Mouse (Mus musculus) kidney, adult 2 months (tissue): Measurements from ENCODE around the gene Cpa1. TPM values are rescaled to one million over a fixed set of nuclear protein-coding genes. Genes with fewer than 3 reads are reported as not detected.

Experiments
- DNase-seq: peaks from one replicate; pipeline ENCODE4 v3.0.0; 2021
- H3K27ac ChIP-seq: fragments of 200-500 bp; 2 replicates; pipeline ENCODE4 v1.5.1; 2012; ENCODE audit warnings: low read depth, low read length, control low read depth, inconsistent platforms; ENCODE audit not compliant: insufficient read depth
- H3K27me3 ChIP-seq: fragments of 200-500 bp; replicated peaks from 2 replicates; pipeline ENCODE4 v1.6.1; 2012; ENCODE audit warnings: mild to moderate bottlenecking, moderate library complexity, low read length, inconsistent platforms; ENCODE audit not compliant: control insufficient read depth, insufficient read depth
- H3K36me3 ChIP-seq: fragments of 200-500 bp; 2 replicates; pipeline ENCODE4 v1.6.1; 2012; ENCODE audit warnings: mild to moderate bottlenecking, moderate library complexity, low read length, inconsistent platforms; ENCODE audit not compliant: control insufficient read depth, insufficient read depth
- H3K4me1 ChIP-seq: fragments of 200-500 bp; 2 replicates; pipeline ENCODE4 v1.6.1; 2011; ENCODE audit warnings: low read length; ENCODE audit not compliant: control insufficient read depth, insufficient read depth
- H3K4me3 ChIP-seq: fragments of 200-500 bp; 2 replicates; pipeline ENCODE4 v1.5.1; 2011; ENCODE audit warnings: mild to moderate bottlenecking, low read depth, low read length, control low read depth; ENCODE audit not compliant: insufficient read depth
- CTCF ChIP-seq: fragments of 200-500 bp; conservative IDR thresholded peaks from 2 replicates; pipeline ENCODE4 v1.5.1; 2011; ENCODE audit warnings: low read depth, mild to moderate bottlenecking, control low read depth, low read length, moderate library complexity, mixed read lengths; ENCODE audit not compliant: insufficient read depth, insufficient read length
- POLR2A ChIP-seq: fragments of 200-500 bp; IDR thresholded peaks from one replicate; pipeline ENCODE4 v1.6.1; 2011; ENCODE audit warnings: low read depth, low read length, control low read depth
- WGBS: fragments of 180-500 bp; shearing (Covaris S2); methylation state at CpG from one replicate; pipeline ENCODE4 v1.1.7; 2018; 5-methylcytosine and 5-hydroxymethylcytosine counted together
- polyA plus RNA-seq: library from polyadenylated mRNA; depleted of rRNA; stranded (reverse); fragments of >200 nt; gene quantifications from 2 replicates; pipeline ENCODE4 v1.2.3, GENCODE M21; 2012

Gene Cpa1
- polyA plus RNA-seq, 1 experiment = 0.11 TPM

DNA sequence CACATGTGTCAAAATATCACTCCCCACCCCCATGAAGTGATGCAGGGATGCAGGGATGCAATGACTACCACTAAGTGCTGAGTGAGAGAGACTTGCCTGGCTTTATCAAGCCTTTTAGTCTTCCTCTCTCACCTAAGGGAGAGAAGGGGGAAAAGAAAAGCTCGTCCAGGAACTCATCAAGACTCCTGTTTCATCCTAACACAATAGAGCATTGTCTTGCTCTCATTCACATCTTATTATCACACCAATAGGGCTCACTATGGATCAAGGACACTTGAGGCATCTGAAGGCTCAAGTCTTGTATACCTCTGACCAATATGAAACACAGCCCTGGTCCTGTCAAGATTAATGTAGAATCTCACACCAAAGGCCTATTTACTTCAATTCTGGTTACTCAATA, 38.0 kb upstream of the Cpa1 start:
- no peak for TF ChIP-seq CTCF
- no peak for TF ChIP-seq POLR2A
- no peaks in the 10 kb centered on the region for H3K36me3 ChIP-seq
- H3K4me1 ChIP-seq = no peaks in the 10 kb centered on the region
- 96% methylated on average over 1 of the region's 1 CpGs for WGBS
- H3K27ac ChIP-seq = no peak overlapping the region
- no peak for DNase-seq
- no peak overlapping the region for H3K4me3 ChIP-seq
- H3K27me3 ChIP-seq = no peaks in the 10 kb centered on the region

DNA sequence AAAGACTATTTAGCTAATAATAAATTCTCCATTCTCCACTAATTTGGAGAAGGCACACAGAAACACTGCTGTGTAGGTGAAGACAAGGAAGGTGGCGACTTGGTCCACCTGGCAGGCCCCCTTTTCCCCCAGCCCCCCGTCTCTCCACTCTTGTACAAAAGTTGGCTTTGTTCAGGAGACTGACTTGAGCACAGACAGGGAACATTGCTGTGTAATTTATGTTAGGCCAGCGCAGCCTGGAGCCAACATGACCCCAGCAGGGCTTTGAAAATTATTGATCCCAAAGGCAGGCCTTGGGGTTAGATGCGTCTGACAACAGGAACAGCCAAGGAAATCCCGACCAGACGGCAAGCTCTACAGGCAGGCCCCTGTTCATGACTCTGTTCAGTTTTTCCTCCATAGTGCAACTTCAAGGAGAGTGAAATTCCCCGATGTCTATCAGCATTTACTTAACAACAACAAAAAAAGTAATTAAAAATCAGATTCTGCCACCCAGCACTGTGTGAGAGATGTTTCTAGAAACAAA, 34.6 kb upstream of the Cpa1 start:
- no peak overlapping the region for H3K4me3 ChIP-seq
- WGBS = 72% methylated on average over 7 of the region's 7 CpGs
- TF ChIP-seq POLR2A (no peak), CTCF (no peak)

DNA sequence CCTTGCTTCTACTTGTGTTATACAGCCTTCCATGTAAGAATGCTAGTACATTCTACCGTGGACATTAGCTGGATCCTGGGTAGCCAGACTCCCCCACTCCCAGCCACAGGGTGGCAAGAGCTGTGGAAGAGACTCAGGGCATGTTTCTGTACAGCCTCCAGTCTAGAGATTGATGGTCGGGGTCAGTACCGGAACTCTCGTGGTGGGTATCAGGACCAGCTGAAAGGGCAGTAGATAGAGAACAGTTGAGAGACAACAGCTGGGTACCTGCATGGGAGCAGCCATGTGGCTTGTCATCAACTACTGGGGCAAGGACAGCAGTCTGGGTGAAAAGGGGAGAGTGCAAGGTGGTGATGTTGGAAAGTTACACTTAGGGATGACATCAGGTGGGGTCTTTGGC, 33.9 kb upstream of the Cpa1 start:
- Histone ChIP-seq H3K4me3 (no peak overlapping the region), H3K36me3 (no peaks in the 10 kb centered on the region), H3K27ac (no peak overlapping the region), H3K4me1 (no peaks in the 10 kb centered on the region), H3K27me3 (no peaks in the 10 kb centered on the region)
- WGBS = 89% methylated on average over 4 of the region's 4 CpGs
- TF ChIP-seq POLR2A = no peak
- no peak for DNase-seq

More for the DNA sequence above, 34.6 kb upstream of the Cpa1 start:
- DNase-seq = no peak
- Histone ChIP-seq H3K27me3 (no peaks in the 10 kb centered on the region), H3K36me3 (no peaks in the 10 kb centered on the region), H3K27ac (no peak overlapping the region), H3K4me1 (no peaks in the 10 kb centered on the region)

DNA sequence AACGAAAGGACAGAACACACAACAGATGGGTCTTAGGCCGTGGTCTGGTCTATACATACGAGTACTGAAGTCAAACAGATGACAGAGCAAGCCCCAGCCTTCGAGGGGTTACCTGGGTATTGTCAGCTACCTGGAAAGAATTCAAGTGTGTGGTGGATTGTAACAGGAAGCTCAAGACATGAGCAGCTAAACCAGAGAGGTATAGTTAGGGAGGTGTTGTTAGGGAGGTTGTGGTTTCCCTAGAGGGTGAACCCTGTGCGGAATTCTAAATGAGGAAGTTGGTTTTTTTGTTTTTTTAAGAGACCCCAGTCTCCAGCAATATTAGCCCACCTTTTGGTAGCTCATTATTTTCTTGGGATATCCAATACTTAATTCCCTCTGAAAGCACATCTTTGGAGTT, 33.3 kb upstream of the Cpa1 start:
- Histone ChIP-seq H3K27ac (no peak overlapping the region), H3K4me1 (no peaks in the 10 kb centered on the region), H3K4me3 (no peak overlapping the region), H3K27me3 (no peaks in the 10 kb centered on the region), H3K36me3 (no peaks in the 10 kb centered on the region)
- TF ChIP-seq CTCF (no peak), POLR2A (no peak)
- WGBS = 78% methylated on average over 5 of the region's 5 CpGs
- no peak for DNase-seq

DNA sequence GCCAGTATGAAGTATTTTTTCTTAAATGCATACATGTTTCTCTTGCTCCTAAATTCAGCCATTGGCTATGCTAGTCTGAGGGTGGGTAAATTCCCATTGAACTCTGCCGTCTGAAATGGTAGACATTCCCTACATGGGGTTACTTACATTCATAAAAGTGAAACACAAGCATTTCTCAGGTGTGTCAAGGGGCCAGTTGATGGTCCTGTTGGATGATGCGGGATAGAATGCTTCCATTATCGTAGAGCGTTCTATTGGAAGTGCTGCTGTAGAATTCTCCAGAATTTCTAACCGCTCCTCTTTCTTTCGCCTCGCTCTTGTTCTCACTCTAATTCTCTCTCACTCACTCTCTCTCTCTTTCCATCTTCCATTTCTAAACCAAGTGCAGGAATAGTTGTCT, 28.3 kb upstream of the Cpa1 start, which contains the start of gene Cpa5:
Gene Cpa5, plus strand, starts transcription at position 301 of the 400 bp plus-strand sequence.
- Histone ChIP-seq H3K4me1 (no peaks in the 10 kb centered on the region), H3K27me3 (no peaks in the 10 kb centered on the region), H3K36me3 (no peaks in the 10 kb centered on the region), H3K27ac (no peak within 1 kb of the TSS), H3K4me3 (no peak within 1 kb of the TSS)
- no peak for DNase-seq
- TF ChIP-seq CTCF (no peak), POLR2A (no peak)
- 93% methylated on average over 7 of the region's 7 CpGs for WGBS

DNA sequence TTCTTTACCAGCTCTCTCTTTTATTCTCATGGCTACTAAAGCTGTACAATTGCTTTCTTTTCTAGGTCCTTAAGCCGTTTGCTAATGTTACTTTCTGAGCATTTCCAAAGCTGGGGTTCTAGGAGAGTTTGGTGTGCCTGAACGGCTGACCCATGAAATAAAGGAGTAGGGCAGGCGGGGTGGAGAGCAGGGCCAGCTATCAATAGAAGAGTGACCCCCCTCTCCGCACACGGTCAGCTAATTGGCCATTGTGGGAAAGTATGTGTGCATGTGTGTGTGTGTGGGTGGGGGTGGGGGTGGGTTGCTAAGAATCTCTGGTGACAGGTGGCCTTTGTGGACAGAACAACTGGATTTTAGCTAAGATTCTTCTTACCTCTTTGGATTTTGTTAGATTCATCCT, 27.8 kb upstream of the Cpa1 start:
- no peaks in the 10 kb centered on the region for H3K4me1 ChIP-seq
- no peak overlapping the region for H3K4me3 ChIP-seq
- no peak overlapping the region for H3K27ac ChIP-seq
- no peak for TF ChIP-seq CTCF
- no peaks in the 10 kb centered on the region for H3K36me3 ChIP-seq
- 76% methylated on average over 5 of the region's 5 CpGs for WGBS
- no peaks in the 10 kb centered on the region for H3K27me3 ChIP-seq
- no peak for DNase-seq

DNA sequence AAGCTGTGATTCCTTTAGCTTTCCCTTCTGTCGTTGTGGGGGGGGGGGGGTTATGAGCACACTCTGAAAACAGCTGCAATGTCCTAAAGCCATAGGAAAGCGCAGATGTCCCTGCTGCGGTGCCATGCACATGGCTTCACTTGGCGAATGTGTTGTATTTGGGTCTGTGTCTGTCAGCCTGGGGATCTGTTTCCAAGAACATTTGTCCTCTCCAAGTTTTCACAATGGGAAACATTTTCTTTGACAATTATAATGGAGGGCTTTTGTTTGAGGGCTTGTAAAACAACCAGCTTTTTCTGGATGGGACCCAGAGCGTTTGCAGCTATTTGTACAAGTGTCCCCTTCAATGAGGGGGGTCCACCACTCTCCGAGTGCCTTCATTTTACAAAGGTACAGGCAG, 24.8 kb upstream of the Cpa1 start:
- Histone ChIP-seq H3K4me1 (no peaks in the 10 kb centered on the region), H3K4me3 (no peak overlapping the region), H3K27ac (no peak overlapping the region), H3K36me3 (no peaks in the 10 kb centered on the region), H3K27me3 (no peaks in the 10 kb centered on the region)
- TF ChIP-seq POLR2A (no peak), CTCF (no peak)
- DNase-seq = no peak
- WGBS = 89% methylated on average over 6 of the region's 6 CpGs

DNA sequence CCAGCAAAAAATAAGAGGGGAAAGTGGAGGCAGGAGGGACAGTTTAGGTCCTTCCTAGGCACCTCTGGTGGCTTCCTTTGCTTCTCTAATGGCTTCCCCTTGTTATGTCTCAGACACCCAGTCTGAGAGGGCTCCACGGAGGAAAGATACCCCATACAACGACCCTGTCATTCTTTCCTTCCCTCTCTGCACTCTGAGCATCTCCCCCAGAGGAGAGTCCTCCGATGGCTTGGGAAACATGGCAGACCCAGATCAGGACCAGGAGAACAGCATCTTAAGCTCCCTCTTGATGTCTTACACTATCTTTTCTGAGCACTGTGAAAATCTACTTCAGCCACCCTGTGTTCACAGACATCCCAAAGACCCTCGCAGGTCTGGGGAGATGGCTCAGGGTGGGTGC, 23.3 kb upstream of the Cpa1 start:
- Histone ChIP-seq H3K36me3 (no peaks in the 10 kb centered on the region), H3K4me3 (no peak overlapping the region), H3K27ac (no peak overlapping the region), H3K4me1 (no peaks in the 10 kb centered on the region), H3K27me3 (no peaks in the 10 kb centered on the region)
- no peak for DNase-seq
- TF ChIP-seq POLR2A = no peak
- no peak for TF ChIP-seq CTCF
- 59% methylated on average over 4 of the region's 4 CpGs for WGBS
